Mouse (Mus musculus) embryonic facial prominence, embryonic 15.5 days (tissue): ENCODE measurements around the gene Renbp. TPM values are rescaled to one million over a fixed set of nuclear protein-coding genes. Genes with fewer than 3 reads are reported as not detected.
A peak's percentile ranks its signal among the peaks of the same experiment; 100 is the strongest.

Source experiments
- ATAC-seq: fragments of 200-750 bp; cut with Nextera tagmentation; 2 replicates; pipeline ENCODE4 v1.8.0; 2017; ENCODE audit warnings: low read depth, moderate TSS enrichment; ENCODE audit not compliant: insufficient number of reproducible peaks, low FRiP score, low TSS enrichment
- H3K27ac ChIP-seq: fragments of 300-500 bp; sonication (generic); replicated peaks from 2 replicates; pipeline ENCODE4 v1.5.1; 2015; ENCODE audit warnings: mild to moderate bottlenecking, inconsistent platforms
- H3K27me3 ChIP-seq: fragments of 300-500 bp; sonication (generic); 2 replicates; pipeline ENCODE4 v1.6.1; 2015; ENCODE audit warnings: inconsistent platforms
- H3K36me3 ChIP-seq: fragments of 300-500 bp; sonication (generic); 2 replicates; pipeline ENCODE4 v1.6.1; 2015; ENCODE audit warnings: mild to moderate bottlenecking, inconsistent platforms
- H3K4me1 ChIP-seq: fragments of 300-500 bp; sonication (generic); 2 replicates; pipeline ENCODE4 v1.6.1; 2015; ENCODE audit warnings: inconsistent platforms
- H3K4me2 ChIP-seq: fragments of 300-500 bp; sonication (generic); replicated peaks from 2 replicates; pipeline ENCODE4 v1.6.1; 2015; ENCODE audit warnings: mild to moderate bottlenecking, inconsistent platforms
- H3K4me3 ChIP-seq: fragments of 300-500 bp; sonication (generic); replicated peaks from 2 replicates; pipeline ENCODE4 v1.5.1; 2015; ENCODE audit warnings: mild to moderate bottlenecking, inconsistent platforms
- H3K9ac ChIP-seq: fragments of 300-500 bp; sonication (generic); 2 replicates; pipeline ENCODE4 v1.6.1; 2015; ENCODE audit warnings: inconsistent platforms
- H3K9me3 ChIP-seq: fragments of 300-500 bp; sonication (generic); replicated peaks from 2 replicates; pipeline ENCODE4 v1.6.1; 2016; ENCODE audit warnings: inconsistent platforms
- WGBS: fragments of 180-500 bp; shearing (Covaris S2); methylation state at CpG from one replicate; pipeline ENCODE4 v1.1.7; 2015; 5-methylcytosine and 5-hydroxymethylcytosine counted together
- polyA plus RNA-seq: library from polyadenylated mRNA; unstranded; fragments of >200 nt; fragmentation: Nextera tagmentation; extraction: Ambion mirVana; gene quantifications from 2 replicates; pipeline ENCODE4 v1.2.1, GENCODE M21; 2015

Gene Renbp
- polyA plus RNA-seq, 1 experiment from 2014 or later, result 33.1 TPM

GRCm38 (mm10) chrX:73964363-73964762, 33.7 kb upstream of the Renbp start:
- H3K27ac ChIP-seq, result peak overlapping the region; percentile 39
- peaks cover 5% of the 10 kb centered on the region; the same call in 1 of the 2 replicates for H3K4me1 ChIP-seq
- peak overlapping the region; percentile 31; the same call in 1 of the 2 replicates for H3K9ac ChIP-seq
- no peak for ATAC-seq
- peaks cover 4% of the 10 kb centered on the region; the same call in 1 of the 2 replicates for H3K27me3 ChIP-seq
- H3K4me3 ChIP-seq, result peak overlapping the region; percentile 65
- peaks cover 3% of the 10 kb centered on the region; the same call in 1 of the 2 replicates for H3K36me3 ChIP-seq
- no peaks in the 10 kb centered on the region for H3K9me3 ChIP-seq
- WGBS, result 32% methylated on average over 3 of the region's 3 CpGs
- H3K4me2 ChIP-seq, result peak overlapping the region; percentile 57

GRCm38 (mm10) chrX:73954988-73955387, 24.3 kb upstream of the Renbp start:
- Histone ChIP-seq H3K4me1 (no peaks in the 10 kb centered on the region), H3K27me3 (peaks cover 2% of the 10 kb centered on the region; the same call in 1 of the 2 replicates), H3K9me3 (no peaks in the 10 kb centered on the region), H3K9ac (no peak overlapping the region), H3K27ac (no peak overlapping the region), H3K4me3 (no peak overlapping the region), H3K36me3 (peaks cover 71% of the 10 kb centered on the region), H3K4me2 (no peak overlapping the region)
- WGBS, result 85% methylated on average over 6 of the region's 6 CpGs
- no peak for ATAC-seq

GRCm38 (mm10) chrX:73952603-73953002, 22.0 kb upstream of the Renbp start:
- no peak for ATAC-seq
- Histone ChIP-seq H3K4me3 (no peak overlapping the region), H3K4me1 (no peaks in the 10 kb centered on the region), H3K9me3 (no peaks in the 10 kb centered on the region), H3K4me2 (no peak overlapping the region), H3K9ac (no peak overlapping the region), H3K27me3 (no peaks in the 10 kb centered on the region), H3K27ac (no peak overlapping the region), H3K36me3 (peaks cover 71% of the 10 kb centered on the region)
- 83% methylated on average over 5 of the region's 5 CpGs for WGBS

- Histone ChIP-seq H3K36me3 (peaks cover 86% of the 10 kb centered on the region), H3K4me3 (no peak overlapping the region), H3K9ac (no peak overlapping the region), H3K4me1 (no peaks in the 10 kb centered on the region), H3K4me2 (no peak overlapping the region), H3K27me3 (no peaks in the 10 kb centered on the region), H3K9me3 (no peaks in the 10 kb centered on the region), H3K27ac (no peak overlapping the region)
- 90% methylated on average over 10 of the region's 10 CpGs for WGBS
- ATAC-seq, result no peak
Measured at GRCm38 (mm10) chrX:73949341-73949740, 18.7 kb upstream of the Renbp start.

- Histone ChIP-seq H3K4me2 (no peak overlapping the region), H3K4me1 (no peaks in the 10 kb centered on the region), H3K9ac (no peak overlapping the region), H3K27me3 (no peaks in the 10 kb centered on the region), H3K4me3 (no peak overlapping the region), H3K9me3 (no peaks in the 10 kb centered on the region), H3K27ac (no peak overlapping the region), H3K36me3 (peaks cover 86% of the 10 kb centered on the region)
- no peak for ATAC-seq
- 35% methylated on average over 4 of the region's 4 CpGs for WGBS
Measured at GRCm38 (mm10) chrX:73948647-73949046, 18.0 kb upstream of the Renbp start.

GRCm38 (mm10) chrX:73946896-73947295, 16.2 kb upstream of the Renbp start:
- ATAC-seq, result no peak
- H3K27ac ChIP-seq, result no peak overlapping the region
- 76% methylated on average over 6 of the region's 6 CpGs for WGBS
- H3K4me2 ChIP-seq, result no peak overlapping the region
- H3K4me1 ChIP-seq, result no peaks in the 10 kb centered on the region
- no peaks in the 10 kb centered on the region for H3K9me3 ChIP-seq
- peaks cover 74% of the 10 kb centered on the region for H3K36me3 ChIP-seq
- H3K4me3 ChIP-seq, result no peak overlapping the region
- no peak overlapping the region for H3K9ac ChIP-seq
- no peaks in the 10 kb centered on the region for H3K27me3 ChIP-seq

GRCm38 (mm10) chrX:73942294-73942693, 11.6 kb upstream of the Renbp start:
- Histone ChIP-seq H3K4me3 (no peak overlapping the region), H3K9ac (no peak overlapping the region), H3K27ac (no peak overlapping the region), H3K9me3 (no peaks in the 10 kb centered on the region), H3K36me3 (peaks cover 36% of the 10 kb centered on the region), H3K27me3 (no peaks in the 10 kb centered on the region), H3K4me1 (no peaks in the 10 kb centered on the region), H3K4me2 (no peak overlapping the region)
- WGBS, result 81% methylated on average over 2 of the region's 2 CpGs
- ATAC-seq, result no peak

GRCm38 (mm10) chrX:73941860-73942259, 11.2 kb upstream of the Renbp start:
- Histone ChIP-seq H3K9ac (no peak overlapping the region), H3K9me3 (no peaks in the 10 kb centered on the region), H3K4me3 (no peak overlapping the region), H3K27me3 (no peaks in the 10 kb centered on the region), H3K4me2 (no peak overlapping the region), H3K36me3 (peaks cover 32% of the 10 kb centered on the region), H3K4me1 (no peaks in the 10 kb centered on the region), H3K27ac (no peak overlapping the region)
- 73% methylated on average over 2 of the region's 2 CpGs for WGBS
- no peak for ATAC-seq

GRCm38 (mm10) chrX:73931871-73932270, 1.2 kb upstream of the Renbp start:
- Histone ChIP-seq H3K27ac (no peak overlapping the region), H3K36me3 (no peaks in the 10 kb centered on the region), H3K9me3 (no peaks in the 10 kb centered on the region), H3K4me2 (no peak overlapping the region), H3K4me1 (no peaks in the 10 kb centered on the region), H3K9ac (no peak overlapping the region), H3K4me3 (no peak overlapping the region), H3K27me3 (no peaks in the 10 kb centered on the region)
- ATAC-seq, result no peak
- WGBS, result 76% methylated on average over 2 of the region's 2 CpGs

GRCm38 (mm10) chrX:73922550-73922882, 8.1 kb downstream of the Renbp start:
- Histone ChIP-seq H3K4me3 (peak overlapping the region; percentile 58), H3K4me1 (no peaks in the 10 kb centered on the region), H3K4me2 (peak overlapping the region; percentile 68), H3K27me3 (no peaks in the 10 kb centered on the region), H3K9ac (no peak overlapping the region), H3K9me3 (no peaks in the 10 kb centered on the region), H3K36me3 (peaks cover 8% of the 10 kb centered on the region; the same call in 1 of the 2 replicates), H3K27ac (0 out of 2 replicates have a peak overlapping the region, but pooled peaks have one; percentile 70)
- WGBS, result 71% methylated on average over 8 of the region's 8 CpGs
- no peak for ATAC-seq

- WGBS, result 19% methylated on average over 43 of the region's 43 CpGs
- no peaks in the 10 kb centered on the region for H3K9me3 ChIP-seq
- peak within 1 kb of the TSS; percentile 58 for H3K4me3 ChIP-seq
- H3K27me3 ChIP-seq, result no peaks in the 10 kb centered on the region
- ATAC-seq, result peak; percentile 95
- no peaks in the 10 kb centered on the region for H3K4me1 ChIP-seq
- H3K9ac ChIP-seq, result peak within 1 kb of the TSS; percentile 51
- peak within 1 kb of the TSS; percentile 75 for H3K27ac ChIP-seq
- peak within 1 kb of the TSS; percentile 68 for H3K4me2 ChIP-seq
- H3K36me3 ChIP-seq, result peaks cover 8% of the 10 kb centered on the region; the same call in 1 of the 2 replicates
Measured at GRCm38 (mm10) chrX:73921823-73922549, 8.7 kb downstream of the Renbp start, which contains the start of the genes Arhgap4 and Naa10. Arhgap4 (minus strand) TSS chrX:73921870. Naa10 (minus strand) TSS chrX:73921944.
